Mouse (Mus musculus) large intestine, adult 2 months (tissue): ENCODE measurements around the gene Slx4ip. TPM values are rescaled to one million over a fixed set of nuclear protein-coding genes. Genes with fewer than 3 reads are reported as not detected.
A peak's percentile ranks its signal among the peaks of the same experiment; 100 is the strongest.

ENCODE experiments used
- DNase-seq: peaks from one replicate; pipeline ENCODE4 v3.0.0-alpha.2; 2012; ENCODE audit warnings: low read depth, low spot score
- WGBS: fragments of 180-500 bp; shearing (Covaris S2); methylation state at CpG from one replicate; pipeline ENCODE4 v1.1.7; 2018; 5-methylcytosine and 5-hydroxymethylcytosine counted together
- polyA plus RNA-seq: library from polyadenylated mRNA; depleted of rRNA; stranded (reverse); fragments of >200 nt; gene quantifications from 2 replicates; pipeline ENCODE4 v1.2.3, GENCODE M21; 2012; rRNA removed

Slx4ip gene
- polyA plus RNA-seq, 1 experiment: 0.98 TPM

DNA sequence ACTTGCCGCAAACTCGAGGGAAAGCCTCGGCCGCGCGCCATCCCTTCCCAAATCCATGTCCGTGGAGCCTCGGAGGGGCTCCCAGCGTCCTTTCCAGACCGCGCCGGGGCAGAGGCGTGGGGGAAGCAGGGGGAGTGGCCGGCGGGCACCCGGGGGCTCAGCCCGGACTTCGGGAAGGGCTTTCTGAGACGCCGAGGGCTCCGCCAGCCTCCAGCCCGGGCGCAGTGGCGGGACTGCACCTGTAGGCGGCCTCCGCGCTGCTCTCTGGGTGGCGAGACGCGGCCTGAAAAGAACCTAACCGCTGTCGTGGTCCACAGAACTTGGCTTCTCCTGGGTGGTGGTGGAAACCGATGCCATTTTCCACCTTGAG, 226.3 kb downstream of the Slx4ip start:
- 1% methylated on average over 33 of the region's 33 CpGs for WGBS
- DNase-seq: peak; percentile 38

Other genes with a start within 250 kb of the Slx4ip start
- 3.0 and 3.1 TPM in 2 replicates for gene Snap25, start 177.8 kb upstream of the Slx4ip start, polyA plus RNA-seq
- gene AL731706.2, start 5.5 kb upstream of the Slx4ip start, polyA plus RNA-seq: not detected in 2 replicates
- 6.0 and 10.0 TPM in 2 replicates for gene AL731706.1, start 171 bp downstream of the Slx4ip start, polyA plus RNA-seq
- 7.5 and 8.6 TPM in 2 replicates for gene Mkks, start 171 bp downstream of the Slx4ip start, polyA plus RNA-seq
- 2.0 and 4.2 TPM in 2 replicates for gene Jag1, start 225.4 kb downstream of the Slx4ip start, polyA plus RNA-seq